Mouse (Mus musculus): ENCODE measurements around the gene Msrb1. TPM values are rescaled to one million over a fixed set of nuclear protein-coding genes. Genes with fewer than 3 reads are reported as not detected.
A peak's percentile ranks its signal among the peaks of the same experiment; 100 is the strongest.

Gene Msrb1
- polyA plus RNA-seq, 1 experiment from 2014 or later = 116 TPM

DNA sequence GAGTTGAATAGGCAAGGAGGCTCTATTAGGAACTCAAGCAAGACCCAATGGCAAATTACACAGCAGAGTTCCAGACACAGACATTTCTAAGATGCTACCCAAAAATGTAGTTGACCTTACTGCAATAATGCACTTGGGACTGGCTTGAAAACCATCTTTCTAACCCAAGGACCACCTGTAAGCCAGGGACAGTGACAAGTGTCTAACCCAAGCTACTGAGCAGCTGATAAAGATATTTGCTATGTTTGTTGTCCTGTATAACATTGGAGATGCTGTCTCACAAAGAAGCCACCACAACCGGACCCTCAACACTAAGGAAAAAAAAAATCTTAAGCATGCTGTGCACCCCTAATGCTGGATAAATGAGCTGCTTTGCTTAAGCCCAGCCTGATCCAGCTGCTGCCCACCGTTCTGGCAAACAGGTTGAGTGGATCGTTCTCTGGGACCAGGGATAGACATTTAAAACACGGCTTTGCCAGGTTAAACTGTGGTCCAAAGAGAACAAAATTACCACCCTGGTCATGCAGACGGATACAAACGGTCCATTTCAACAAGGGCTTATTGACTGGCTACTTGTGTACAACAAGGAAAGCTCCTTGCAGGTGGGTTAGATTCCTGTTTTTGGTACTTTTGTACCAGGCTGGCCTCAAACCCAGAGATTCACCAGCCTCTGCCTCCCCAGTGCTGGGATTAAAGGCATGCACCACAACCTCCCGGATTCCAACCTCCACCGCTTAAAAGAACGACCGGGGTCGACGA, 13.1 kb upstream of the Msrb1 start:
- no peak for ATAC-seq
- H3K4me1 ChIP-seq (ENCODE audit: insufficient read depth) = peaks cover 32% of the 10 kb centered on the region

DNA sequence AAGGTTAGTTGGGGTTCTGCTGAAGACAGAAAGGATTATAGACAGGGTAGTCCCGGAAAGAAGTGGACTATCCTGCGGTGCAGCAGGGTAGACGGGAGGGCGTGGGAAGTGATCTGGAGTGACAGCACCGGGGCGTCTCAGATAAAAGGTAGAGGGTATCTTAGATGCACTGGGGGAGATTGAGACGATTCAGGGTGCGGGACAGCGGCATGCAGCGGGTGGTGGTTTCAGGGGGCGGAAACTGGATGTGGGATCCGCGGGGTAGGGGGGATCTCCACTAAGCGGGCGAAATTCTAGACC, 12.6 kb upstream of the Msrb1 start:
- no peaks in the 10 kb centered on the region for H3K27me3 ChIP-seq (ENCODE audit: insufficient read depth, low read length)
- H3K4me3 ChIP-seq (ENCODE audit: low read depth, low read length) = peak overlapping the region; percentile 73
- 0% methylated on average over 15 of the region's 15 CpGs for WGBS (ENCODE audit: insufficient replicate concordance)
- peaks cover 16% of the 10 kb centered on the region for H3K36me3 ChIP-seq (replicated peaks; ENCODE audit: insufficient read depth, low read length)
- peaks cover 28% of the 10 kb centered on the region for H3K4me1 ChIP-seq (ENCODE audit: insufficient read depth)
- ATAC-seq = peak; percentile 21
- H3K9ac ChIP-seq (replicated peaks) = peak overlapping the region; percentile 94
- H3K4me2 ChIP-seq (ENCODE audit: low read depth, low read length) = peak overlapping the region; percentile 88
- no peaks in the 10 kb centered on the region for H3K9me3 ChIP-seq (ENCODE audit: low read length)
- no peak; the same call in 1 of the 2 replicates for TF ChIP-seq EP300 (IDR thresholded peaks at IDR 0.05; ENCODE audit: low read depth)
- no peak for TF ChIP-seq CTCF (IDR thresholded peaks at IDR 0.05; ENCODE audit: low read depth)
- DNase-seq = no peak
- H3K27ac ChIP-seq (ENCODE audit: low read depth) = peak overlapping the region; percentile 85

More for the DNA sequence above, 13.1 kb upstream of the Msrb1 start:
- Histone ChIP-seq H3K27me3 (ENCODE audit: insufficient read depth, low read length) (no peaks in the 10 kb centered on the region), H3K4me3 (ENCODE audit: low read depth, low read length) (peak overlapping the region; percentile 73), H3K36me3 (replicated peaks; ENCODE audit: insufficient read depth, low read length) (peaks cover 16% of the 10 kb centered on the region), H3K9me3 (ENCODE audit: low read length) (no peaks in the 10 kb centered on the region), H3K9ac (replicated peaks) (peak overlapping the region; percentile 94), H3K27ac (ENCODE audit: low read depth) (peak overlapping the region; percentile 85), H3K4me2 (ENCODE audit: low read depth, low read length) (peak overlapping the region; percentile 88)
- WGBS (ENCODE audit: insufficient replicate concordance) = under 1% methylated on average over 12 of the region's 12 CpGs
- peak; percentile 13 for DNase-seq
- TF ChIP-seq EP300 (IDR thresholded peaks at IDR 0.05; ENCODE audit: low read depth) (no peak), CTCF (IDR thresholded peaks at IDR 0.05; ENCODE audit: low read depth) (no peak)

DNA sequence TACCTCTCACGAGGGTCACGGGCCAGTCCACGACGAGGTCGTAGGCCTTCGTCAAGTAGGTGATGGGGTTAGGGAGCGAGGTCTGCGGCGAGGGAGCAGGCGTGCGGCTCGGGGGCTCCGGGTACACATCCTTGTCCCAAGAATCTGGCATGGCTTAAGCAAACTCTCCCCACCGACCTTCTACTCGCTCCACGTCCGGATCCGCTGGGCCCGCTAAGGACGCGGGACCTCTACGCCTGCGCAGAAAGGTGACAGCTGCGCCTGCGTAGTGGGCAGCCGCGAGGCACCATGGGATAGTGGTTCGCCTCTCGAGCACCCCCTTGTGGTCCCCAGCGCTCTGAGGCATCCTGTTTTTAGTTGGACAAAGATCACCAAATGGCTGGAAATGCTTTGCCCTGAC, 12.3 kb upstream of the Msrb1 start, which contains the start of gene Ndufb10:
Ndufb10 (minus strand) TSS at position 295 of the 400 bp plus-strand sequence.
- DNase-seq (peak; percentile 98), ATAC-seq (peak; percentile 70)
- Histone ChIP-seq H3K4me2 (ENCODE audit: low read depth, low read length) (peak within 1 kb of the TSS; percentile 88), H3K27ac (ENCODE audit: low read depth) (peak within 1 kb of the TSS; percentile 85), H3K9me3 (ENCODE audit: low read length) (no peaks in the 10 kb centered on the region), H3K4me1 (ENCODE audit: insufficient read depth) (peaks cover 25% of the 10 kb centered on the region), H3K36me3 (replicated peaks; ENCODE audit: insufficient read depth, low read length) (peaks cover 16% of the 10 kb centered on the region), H3K4me3 (ENCODE audit: low read depth, low read length) (peak within 1 kb of the TSS; percentile 73), H3K9ac (replicated peaks) (peak within 1 kb of the TSS; percentile 94), H3K27me3 (ENCODE audit: insufficient read depth, low read length) (no peaks in the 10 kb centered on the region)
- TF ChIP-seq EP300 (IDR thresholded peaks at IDR 0.05; ENCODE audit: low read depth) (no peak), CTCF (IDR thresholded peaks at IDR 0.05; ENCODE audit: low read depth) (peak; percentile 100)
- 0% methylated on average over 30 of the region's 30 CpGs for WGBS (ENCODE audit: insufficient replicate concordance)

DNA sequence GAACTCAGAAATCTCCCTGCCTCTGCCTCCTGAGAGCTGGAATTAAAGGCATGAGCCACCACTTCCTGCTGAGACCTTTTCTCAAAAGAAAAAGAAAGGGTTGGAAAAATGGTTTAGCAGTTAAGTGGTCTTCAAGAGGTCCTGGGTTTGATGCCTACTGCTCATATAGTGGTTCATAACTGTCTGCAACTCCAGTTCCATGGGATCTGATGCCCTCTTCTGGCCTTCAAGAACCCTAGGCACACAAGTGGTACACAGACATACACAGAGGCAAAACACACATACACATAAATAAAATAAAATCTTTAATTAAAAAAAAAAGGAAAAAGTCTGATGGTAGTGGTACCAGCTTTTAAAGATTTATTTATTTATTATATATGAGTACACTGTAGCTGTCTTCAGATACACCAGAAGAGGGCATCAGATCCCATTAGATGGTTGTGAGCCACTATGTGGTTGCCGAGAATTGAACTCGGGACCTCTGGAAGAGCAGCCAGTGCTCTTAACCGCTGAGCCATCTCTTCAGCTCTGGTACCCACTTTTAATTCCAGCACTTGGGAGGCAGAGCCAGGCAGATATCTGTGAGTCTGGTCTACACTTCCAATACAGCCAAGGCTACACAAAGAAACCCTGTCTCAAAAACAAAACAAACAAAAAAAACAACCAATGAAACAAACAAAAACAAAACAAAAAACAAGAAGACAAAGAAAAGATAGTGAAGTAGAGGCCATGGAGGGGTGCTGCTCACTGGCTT, 10.6 kb upstream of the Msrb1 start:
- DNase-seq (no peak), ATAC-seq (no peak)
- H3K36me3 ChIP-seq (replicated peaks; ENCODE audit: insufficient read depth, low read length) = peaks cover 16% of the 10 kb centered on the region
- TF ChIP-seq CTCF (IDR thresholded peaks at IDR 0.05; ENCODE audit: low read depth) (0 out of 2 replicates have a peak, but pooled peaks have one; percentile 20), EP300 (IDR thresholded peaks at IDR 0.05; ENCODE audit: low read depth) (no peak)
- peaks cover 25% of the 10 kb centered on the region for H3K4me1 ChIP-seq (ENCODE audit: insufficient read depth)
- no peak overlapping the region for H3K4me3 ChIP-seq (ENCODE audit: low read depth, low read length)
- no peaks in the 10 kb centered on the region for H3K9me3 ChIP-seq (ENCODE audit: low read length)
- H3K9ac ChIP-seq (replicated peaks) = no peak overlapping the region
- H3K27ac ChIP-seq (ENCODE audit: low read depth) = no peak overlapping the region
- H3K27me3 ChIP-seq (ENCODE audit: insufficient read depth, low read length) = no peaks in the 10 kb centered on the region
- H3K4me2 ChIP-seq (ENCODE audit: low read depth, low read length) = no peak overlapping the region
- WGBS (ENCODE audit: insufficient replicate concordance) = 78% methylated on average over 3 of the region's 3 CpGs

DNA sequence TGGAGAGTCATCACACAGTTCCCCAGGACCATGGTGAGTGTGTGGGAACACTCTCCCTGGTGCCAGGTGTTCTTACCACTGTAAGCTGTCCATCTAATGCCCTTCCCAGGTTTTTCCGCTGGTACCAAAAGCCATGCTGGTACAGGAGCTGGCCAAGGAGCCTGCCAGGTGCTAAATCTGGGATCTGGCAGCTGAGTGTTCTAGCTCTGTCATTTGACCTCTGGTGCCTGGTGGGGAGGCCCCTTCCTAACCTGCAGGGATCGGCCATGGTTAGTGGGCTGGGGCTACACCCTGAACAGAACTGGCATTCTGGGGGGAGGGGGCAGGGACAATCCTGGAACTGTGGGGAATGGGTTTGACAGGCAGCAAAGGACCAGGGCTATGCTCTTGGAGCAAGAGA, 8.8 kb upstream of the Msrb1 start, which contains the start of gene Rpl3l:
Rpl3l (plus strand) TSS at position 203 of the 400 bp plus-strand sequence.
- H3K27ac ChIP-seq (ENCODE audit: low read depth) = no peak within 1 kb of the TSS
- H3K27me3 ChIP-seq (ENCODE audit: insufficient read depth, low read length) = no peaks in the 10 kb centered on the region
- no peak within 1 kb of the TSS; the same call in 1 of the 2 replicates for H3K9ac ChIP-seq (replicated peaks)
- no peak within 1 kb of the TSS for H3K4me3 ChIP-seq (ENCODE audit: low read depth, low read length)
- no peaks in the 10 kb centered on the region for H3K9me3 ChIP-seq (ENCODE audit: low read length)
- peaks cover under 1% of the 10 kb centered on the region; the same call in 1 of the 2 replicates for H3K36me3 ChIP-seq (replicated peaks; ENCODE audit: insufficient read depth, low read length)
- peaks cover 14% of the 10 kb centered on the region for H3K4me1 ChIP-seq (ENCODE audit: insufficient read depth)
- 75% methylated on average over 2 of the region's 2 CpGs for WGBS (ENCODE audit: insufficient replicate concordance)
- no peak for TF ChIP-seq EP300 (IDR thresholded peaks at IDR 0.05; ENCODE audit: low read depth)
- no peak for ATAC-seq
- H3K4me2 ChIP-seq (ENCODE audit: low read depth, low read length) = no peak within 1 kb of the TSS
- DNase-seq = no peak

DNA sequence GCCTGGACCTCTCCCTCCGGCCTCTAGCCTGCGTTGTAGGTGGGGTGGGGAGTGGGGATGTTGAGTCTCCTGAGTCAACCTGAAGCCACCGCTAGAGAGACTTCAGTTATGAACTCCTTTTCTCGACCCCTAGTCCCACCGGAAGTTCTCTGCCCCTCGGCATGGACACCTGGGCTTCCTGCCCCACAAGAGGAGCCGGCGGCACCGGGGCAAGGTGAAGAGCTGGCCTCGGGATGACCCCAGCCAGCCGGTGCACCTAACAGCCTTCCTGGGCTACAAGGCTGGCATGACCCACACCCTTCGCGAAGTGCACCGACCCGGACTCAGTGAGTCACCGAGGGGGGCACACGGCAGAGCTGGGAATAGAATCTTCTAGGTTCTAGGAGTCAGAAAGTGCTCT, 8.3 kb upstream of the Msrb1 start:
- Histone ChIP-seq H3K36me3 (replicated peaks; ENCODE audit: insufficient read depth, low read length) (no peaks in the 10 kb centered on the region), H3K4me3 (ENCODE audit: low read depth, low read length) (no peak overlapping the region), H3K9ac (replicated peaks) (no peak overlapping the region; the same call in 1 of the 2 replicates), H3K27me3 (ENCODE audit: insufficient read depth, low read length) (no peaks in the 10 kb centered on the region), H3K9me3 (ENCODE audit: low read length) (no peaks in the 10 kb centered on the region), H3K27ac (ENCODE audit: low read depth) (no peak overlapping the region), H3K4me1 (ENCODE audit: insufficient read depth) (peaks cover 8% of the 10 kb centered on the region), H3K4me2 (ENCODE audit: low read depth, low read length) (no peak overlapping the region)
- TF ChIP-seq EP300 (IDR thresholded peaks at IDR 0.05; ENCODE audit: low read depth) (no peak), CTCF (IDR thresholded peaks at IDR 0.05; ENCODE audit: low read depth) (no peak)
- 72% methylated on average over 16 of the region's 17 CpGs for WGBS (ENCODE audit: insufficient replicate concordance)
- DNase-seq = no peak
- ATAC-seq = no peak
